Mouse (Mus musculus) forebrain, embryonic 15.5 days (tissue): Measurements from ENCODE around the gene Thumpd3. TPM values are rescaled to one million over a fixed set of nuclear protein-coding genes. Genes with fewer than 3 reads are reported as not detected.

Experiments used
- ATAC-seq: fragments of 200-750 bp; cut with Nextera tagmentation; replicated peaks from 2 replicates; pipeline ENCODE4 v1.8.0; 2017; ENCODE audit warnings: mild to moderate bottlenecking, moderate TSS enrichment, moderate library complexity
- H3K27ac ChIP-seq: fragments of 300-500 bp; sonication (generic); replicated peaks from 2 replicates; pipeline ENCODE4 v1.5.1; 2015; ENCODE audit warnings: mild to moderate bottlenecking, inconsistent platforms
- H3K27me3 ChIP-seq: fragments of 300-500 bp; sonication (generic); 2 replicates; pipeline ENCODE4 v1.6.1; 2015; ENCODE audit warnings: inconsistent platforms
- H3K36me3 ChIP-seq: fragments of 300-500 bp; sonication (generic); 2 replicates; pipeline ENCODE4 v1.6.1; 2015; ENCODE audit warnings: mild to moderate bottlenecking, inconsistent platforms
- H3K4me1 ChIP-seq: fragments of 300-500 bp; sonication (generic); 2 replicates; pipeline ENCODE4 v1.6.1; 2015; ENCODE audit warnings: inconsistent platforms
- H3K4me2 ChIP-seq: fragments of 300-500 bp; sonication (generic); replicated peaks from 2 replicates; pipeline ENCODE4 v1.6.1; 2015; ENCODE audit warnings: mild to moderate bottlenecking, inconsistent platforms
- H3K4me3 ChIP-seq: fragments of 300-500 bp; sonication (generic); 2 replicates; pipeline ENCODE4 v1.5.1; 2015; ENCODE audit warnings: mild to moderate bottlenecking, inconsistent platforms
- H3K9ac ChIP-seq: fragments of 300-500 bp; sonication (generic); replicated peaks from 2 replicates; pipeline ENCODE4 v1.6.1; 2015; ENCODE audit warnings: mild to moderate bottlenecking, inconsistent platforms
- H3K9me3 ChIP-seq: fragments of 300-500 bp; sonication (generic); 2 replicates; pipeline ENCODE4 v1.6.1; 2016; ENCODE audit warnings: inconsistent platforms
- WGBS: fragments of 180-500 bp; shearing (Covaris S2); methylation state at CpG from one replicate; pipeline ENCODE4 v1.1.7; 2015; ENCODE audit warnings: mixed read lengths; 5-methylcytosine and 5-hydroxymethylcytosine counted together
- polyA plus RNA-seq: library from polyadenylated mRNA; unstranded; fragments of >200 nt; fragmentation: Nextera tagmentation; extraction: Ambion mirVana; gene quantifications from 2 replicates; pipeline ENCODE4 v1.2.1, GENCODE M21; 2015

Thumpd3 gene
- polyA plus RNA-seq, 1 experiment from 2014 or later, result 60.7 TPM

- no peak overlapping the region for H3K9ac ChIP-seq
- no peak overlapping the region for H3K4me3 ChIP-seq
- H3K4me1 ChIP-seq, result peaks cover 12% of the 10 kb centered on the region
- no peak overlapping the region for H3K27ac ChIP-seq
- ATAC-seq, result no peak
- H3K9me3 ChIP-seq, result no peaks in the 10 kb centered on the region
- 98% methylated on average over 1 of the region's 1 CpGs for WGBS
- no peaks in the 10 kb centered on the region for H3K27me3 ChIP-seq
- H3K4me2 ChIP-seq, result no peak overlapping the region
- peaks cover 55% of the 10 kb centered on the region for H3K36me3 ChIP-seq
These were observed 23.1 kb downstream of the Thumpd3 start for GRCm38 (mm10) chr6:113069154-113069553.

- 8% methylated on average over 3 of the region's 3 CpGs for WGBS
- Histone ChIP-seq H3K27me3 (no peaks in the 10 kb centered on the region), H3K4me2 (peak overlapping the region; percentile 65), H3K9me3 (no peaks in the 10 kb centered on the region), H3K4me1 (peaks cover 50% of the 10 kb centered on the region), H3K27ac (peak overlapping the region; percentile 100), H3K36me3 (peaks cover 4% of the 10 kb centered on the region; the same call in 1 of the 2 replicates), H3K4me3 (peak overlapping the region; percentile 67), H3K9ac (peak overlapping the region; percentile 60)
- ATAC-seq, result no peak
These were observed 29.2 kb downstream of the Thumpd3 start for GRCm38 (mm10) chr6:113075261-113075660.

- WGBS, result under 1% methylated on average over 48 of the region's 55 CpGs
- peak; percentile 81 for ATAC-seq
These were observed 30.1 kb downstream of the Thumpd3 start for GRCm38 (mm10) chr6:113076012-113076685.

GRCm38 (mm10) chr6:113076686-113077516, 30.9 kb downstream of the Thumpd3 start, which contains the start of gene Setd5:
Setd5 (plus strand) TSS chr6:113077365.
- under 1% methylated on average over 77 of the region's 91 CpGs for WGBS
- Histone ChIP-seq H3K36me3 (no peaks in the 10 kb centered on the region), H3K27me3 (no peaks in the 10 kb centered on the region), H3K27ac (peak within 1 kb of the TSS; percentile 100), H3K4me3 (peak within 1 kb of the TSS; percentile 67), H3K9ac (peak within 1 kb of the TSS; percentile 92), H3K4me2 (peak within 1 kb of the TSS; percentile 86), H3K9me3 (no peaks in the 10 kb centered on the region), H3K4me1 (peaks cover 59% of the 10 kb centered on the region)
- peak; percentile 95 for ATAC-seq

More at GRCm38 (mm10) chr6:113076012-113076685, 30.1 kb downstream of the Thumpd3 start:
- no peaks in the 10 kb centered on the region for H3K27me3 ChIP-seq
- H3K9me3 ChIP-seq, result no peaks in the 10 kb centered on the region
- H3K9ac ChIP-seq, result peak overlapping the region; percentile 60
- peak overlapping the region; percentile 65 for H3K4me2 ChIP-seq
- H3K4me3 ChIP-seq, result peak overlapping the region; percentile 67
- peaks cover 52% of the 10 kb centered on the region for H3K4me1 ChIP-seq
- peaks cover 2% of the 10 kb centered on the region; the same call in 1 of the 2 replicates for H3K36me3 ChIP-seq
- H3K27ac ChIP-seq, result peak overlapping the region; percentile 100

GRCm38 (mm10) chr6:113077569-113078030, 31.6 kb downstream of the Thumpd3 start:
- H3K4me1 ChIP-seq, result peaks cover 63% of the 10 kb centered on the region
- peak overlapping the region; percentile 67 for H3K4me3 ChIP-seq
- peak overlapping the region; percentile 100 for H3K27ac ChIP-seq
- WGBS, result under 1% methylated on average over 27 of the region's 28 CpGs
- no peaks in the 10 kb centered on the region for H3K27me3 ChIP-seq
- H3K9ac ChIP-seq, result peak overlapping the region; percentile 92
- H3K9me3 ChIP-seq, result no peaks in the 10 kb centered on the region
- peak overlapping the region; percentile 86 for H3K4me2 ChIP-seq
- no peak for ATAC-seq
- no peaks in the 10 kb centered on the region for H3K36me3 ChIP-seq

- peak overlapping the region; percentile 92 for H3K9ac ChIP-seq
- no peak for ATAC-seq
- no peaks in the 10 kb centered on the region for H3K27me3 ChIP-seq
- peak overlapping the region; percentile 100 for H3K27ac ChIP-seq
- H3K36me3 ChIP-seq, result no peaks in the 10 kb centered on the region
- H3K9me3 ChIP-seq, result no peaks in the 10 kb centered on the region
- under 1% methylated on average over 18 of the region's 18 CpGs for WGBS
- H3K4me1 ChIP-seq, result peaks cover 64% of the 10 kb centered on the region
- H3K4me3 ChIP-seq, result peak overlapping the region; percentile 67
- peak overlapping the region; percentile 86 for H3K4me2 ChIP-seq
These were observed 32.2 kb downstream of the Thumpd3 start for GRCm38 (mm10) chr6:113078031-113078721.

GRCm38 (mm10) chr6:113079492-113079891, 33.5 kb downstream of the Thumpd3 start:
- no peaks in the 10 kb centered on the region for H3K36me3 ChIP-seq
- H3K27ac ChIP-seq, result peak overlapping the region; percentile 72
- peak overlapping the region; percentile 67 for H3K4me3 ChIP-seq
- under 1% methylated on average over 3 of the region's 3 CpGs for WGBS
- peaks cover 66% of the 10 kb centered on the region for H3K4me1 ChIP-seq
- H3K9ac ChIP-seq, result peak overlapping the region; percentile 51
- peak overlapping the region; percentile 86 for H3K4me2 ChIP-seq
- no peaks in the 10 kb centered on the region for H3K9me3 ChIP-seq
- H3K27me3 ChIP-seq, result no peaks in the 10 kb centered on the region
- no peak for ATAC-seq

GRCm38 (mm10) chr6:113082229-113082628, 36.2 kb downstream of the Thumpd3 start:
- Histone ChIP-seq H3K27ac (peak overlapping the region; percentile 75), H3K4me3 (peak overlapping the region; percentile 8), H3K36me3 (no peaks in the 10 kb centered on the region), H3K4me2 (peak overlapping the region; percentile 29), H3K9ac (peak overlapping the region; percentile 24), H3K4me1 (peaks cover 55% of the 10 kb centered on the region), H3K9me3 (no peaks in the 10 kb centered on the region), H3K27me3 (no peaks in the 10 kb centered on the region)
- 11% methylated on average over 6 of the region's 6 CpGs for WGBS
- no peak for ATAC-seq

GRCm38 (mm10) chr6:113084590-113084989, 38.6 kb downstream of the Thumpd3 start:
- Histone ChIP-seq H3K4me1 (peaks cover 38% of the 10 kb centered on the region), H3K36me3 (no peaks in the 10 kb centered on the region), H3K4me2 (no peak overlapping the region), H3K4me3 (no peak overlapping the region), H3K27me3 (no peaks in the 10 kb centered on the region), H3K27ac (0 out of 2 replicates have a peak overlapping the region, but pooled peaks have one; percentile 6), H3K9ac (no peak overlapping the region), H3K9me3 (no peaks in the 10 kb centered on the region)
- 60% methylated on average over 4 of the region's 4 CpGs for WGBS
- ATAC-seq, result no peak

- H3K4me1 ChIP-seq, result no peaks in the 10 kb centered on the region
- H3K27me3 ChIP-seq, result no peaks in the 10 kb centered on the region
- H3K27ac ChIP-seq, result no peak overlapping the region
- no peaks in the 10 kb centered on the region for H3K36me3 ChIP-seq
- H3K9ac ChIP-seq, result no peak overlapping the region
- ATAC-seq, result no peak
- no peaks in the 10 kb centered on the region for H3K9me3 ChIP-seq
- WGBS, result 73% methylated on average over 3 of the region's 3 CpGs
- no peak overlapping the region for H3K4me2 ChIP-seq
- H3K4me3 ChIP-seq, result no peak overlapping the region
These were observed 47.2 kb downstream of the Thumpd3 start for GRCm38 (mm10) chr6:113093206-113093605.

GRCm38 (mm10) chr6:113095547-113095946, 49.5 kb downstream of the Thumpd3 start:
- Histone ChIP-seq H3K9ac (no peak overlapping the region), H3K4me3 (no peak overlapping the region), H3K4me2 (no peak overlapping the region), H3K4me1 (peaks cover 18% of the 10 kb centered on the region), H3K27ac (no peak overlapping the region), H3K27me3 (no peaks in the 10 kb centered on the region), H3K9me3 (no peaks in the 10 kb centered on the region), H3K36me3 (no peaks in the 10 kb centered on the region)
- WGBS, result 100% methylated on average over 1 of the region's 1 CpGs
- ATAC-seq, result no peak
